In the genomic region with DNA sequence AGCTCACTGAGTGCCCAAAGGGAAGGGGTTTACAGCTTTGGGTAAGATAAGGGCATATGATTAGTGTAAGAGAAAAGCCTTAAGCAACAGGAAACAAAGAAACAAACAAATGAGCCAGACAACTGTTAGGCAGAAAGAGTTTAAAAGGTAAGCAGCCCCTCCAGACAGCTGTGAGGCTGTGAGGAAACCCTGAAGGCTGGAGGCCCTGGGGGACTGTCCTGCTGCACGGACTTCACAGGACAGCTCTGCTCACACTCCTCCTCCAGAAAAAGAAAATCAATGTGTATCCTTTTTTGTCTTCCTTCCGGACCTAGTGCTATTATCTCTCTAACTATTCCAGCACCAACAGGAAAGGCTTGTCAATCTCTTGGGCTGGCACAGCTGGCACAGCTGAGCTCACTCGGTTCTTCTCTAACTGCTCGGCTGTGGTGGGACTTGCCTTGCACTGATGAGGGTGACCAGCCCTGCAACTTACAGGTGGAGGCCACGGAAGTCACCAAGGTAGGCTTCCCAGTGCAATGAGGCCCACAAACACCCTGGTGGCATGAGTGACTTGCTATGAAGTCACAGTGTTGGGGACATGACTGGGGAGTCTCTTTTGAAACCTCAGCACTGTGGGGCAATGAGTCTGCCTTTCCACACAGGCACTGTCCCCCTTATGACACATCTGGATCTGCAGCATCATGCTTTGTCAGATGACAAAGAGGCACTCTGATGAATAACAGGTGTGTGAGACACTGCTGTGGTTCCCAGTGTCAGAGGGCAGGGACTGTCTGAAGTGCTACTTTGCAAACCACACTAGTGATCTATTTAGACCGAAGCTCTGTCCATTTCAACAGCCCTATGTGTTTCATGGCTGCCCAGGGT, we compare ENCODE assay signal across 10 mouse cellular contexts. TPM values are rescaled to one million over a fixed set of nuclear protein-coding genes. Genes with fewer than 3 reads are reported as not detected.
A peak's percentile ranks its signal among the peaks of the same experiment; 100 is the strongest.
DNase-seq lines count a peak whose midpoint lies in the region; ATAC-seq and TF ChIP-seq lines count a peak whose summit lies in the region.
"Had no signal": no experiment of that assay in that cellular context is flagged by ENCODE, and none has a peak within 500 bp of the region (broad histone marks: within the 10 kb centered on the region; RNA-seq: fewer than 3 reads in every experiment).

No protein-coding gene starts in this region.

- DNase-seq in heart, embryonic 10.5 days (ENCODE audit: low spot score), result peak; percentile 70
- no peak for DNase-seq in heart, adult 18-20 months
- no peak for DNase-seq in spleen, postnatal 10 days (ENCODE audit: low spot score in 2 of 2)
- no peak for DNase-seq in ovary, postnatal 36 days (ENCODE audit: low spot score)
- DNase-seq in right cerebral cortex, adult 2 months (ENCODE audit: low spot score in 2 of 2), result no peak

- no peak overlapping the region for H3K4me3 ChIP-seq in heart, embryonic 10.5 days
- H3K4me3 ChIP-seq in forebrain, embryonic 12.5 days (replicated peaks), result no peak overlapping the region
- H3K4me3 ChIP-seq in limb, embryonic 12.5 days (replicated peaks), result no peak overlapping the region
- H3K4me3 ChIP-seq in olfactory bulb, adult 2 months (ENCODE audit: insufficient read depth, low read depth, low read length), result no peak overlapping the region

- WGBS in heart, embryonic 10.5 days, result 41% methylated on average over 6 of the region's 6 CpGs
- WGBS in forebrain, embryonic 12.5 days, result 42% methylated on average over 6 of the region's 6 CpGs
- WGBS in limb, embryonic 12.5 days, result 48% methylated on average over 6 of the region's 6 CpGs
- WGBS in olfactory bulb, adult 2 months, result 34% methylated on average over 6 of the region's 6 CpGs

- 0 out of 2 replicates have a peak overlapping the region, but pooled peaks have one; percentile 38 for H3K9ac ChIP-seq in forebrain, embryonic 12.5 days
- no peak overlapping the region for H3K9ac ChIP-seq in limb, embryonic 12.5 days (replicated peaks)
- H3K9ac ChIP-seq: lung, embryonic 14.5 days had no signal

- no peaks in the 10 kb centered on the region for H3K36me3 ChIP-seq in heart, embryonic 10.5 days
- H3K36me3 ChIP-seq in forebrain, embryonic 12.5 days (replicated peaks), result no peaks in the 10 kb centered on the region
- no peaks in the 10 kb centered on the region for H3K36me3 ChIP-seq in limb, embryonic 12.5 days

- H3K27ac ChIP-seq in heart, embryonic 10.5 days, result peak overlapping the region; percentile 57; the same call in 1 of the 2 replicates
- peak overlapping the region; percentile 97 for H3K27ac ChIP-seq in forebrain, embryonic 12.5 days
- no peak overlapping the region for H3K27ac ChIP-seq in limb, embryonic 12.5 days
- peak overlapping the region; percentile 99 for H3K27ac ChIP-seq in olfactory bulb, adult 2 months (ENCODE audit: insufficient read depth, low read depth, low read length)

- H3K9me3 ChIP-seq in heart, embryonic 10.5 days, result no peaks in the 10 kb centered on the region
- H3K9me3 ChIP-seq in forebrain, embryonic 12.5 days, result no peaks in the 10 kb centered on the region
- no peaks in the 10 kb centered on the region for H3K9me3 ChIP-seq in limb, embryonic 12.5 days

- H3K4me1 ChIP-seq in heart, embryonic 10.5 days, result peaks cover 40% of the 10 kb centered on the region
- peaks cover 53% of the 10 kb centered on the region for H3K4me1 ChIP-seq in forebrain, embryonic 12.5 days
- peaks cover 31% of the 10 kb centered on the region for H3K4me1 ChIP-seq in limb, embryonic 12.5 days (replicated peaks)
- peaks cover 61% of the 10 kb centered on the region for H3K4me1 ChIP-seq in olfactory bulb, adult 2 months (ENCODE audit: control insufficient read depth, insufficient read depth, low read length)

- no peak for TF ChIP-seq POLR2A in olfactory bulb, adult 2 months (IDR thresholded peaks at IDR 0.05; ENCODE audit: insufficient read depth, low read depth, low read length)

- peak overlapping the region; percentile 41 for H3K4me2 ChIP-seq in forebrain, embryonic 12.5 days
- H3K4me2 ChIP-seq in limb, embryonic 12.5 days, result peak overlapping the region; percentile 33
- H3K4me2 ChIP-seq: heart, embryonic 11.5 days; lung, embryonic 14.5 days had no signal

- H3K27me3 ChIP-seq in heart, embryonic 10.5 days (ENCODE audit: insufficient read depth, poor library complexity, severe bottlenecking), result no peaks in the 10 kb centered on the region
- H3K27me3 ChIP-seq in forebrain, embryonic 12.5 days, result no peaks in the 10 kb centered on the region
- H3K27me3 ChIP-seq in limb, embryonic 12.5 days, result 0 out of 2 replicates have a peak, but pooled peaks cover 2% of the 10 kb centered on the region

- ATAC-seq in forebrain, embryonic 12.5 days (ENCODE audit: low FRiP score), result peak; percentile 40
- no peak for ATAC-seq in limb, embryonic 12.5 days (ENCODE audit: insufficient number of reproducible peaks, insufficient read depth, low FRiP score, low TSS enrichment, low read depth)

- TF ChIP-seq CTCF in olfactory bulb, adult 2 months (IDR thresholded peaks at IDR 0.05; ENCODE audit: insufficient read depth, low read depth, low read length), result no peak

RNA-seq across cellular contexts. Expression of gene Cdk5r1, which starts 27.9 kb away (rescaled TPM):
- polyA plus RNA-seq in heart, embryonic 10.5 days (2016; fragmentation: Nextera tagmentation; extraction: Ambion mirVana), result 0.34 and 0.72 TPM in 2 replicates
- under 1 TPM; 0.45 to 0.59 TPM for total RNA-seq in heart, adult 18-20 months (2021)
- 54.0 and 63.9 TPM in 2 replicates for polyA plus RNA-seq in forebrain, embryonic 12.5 days (2016; fragmentation: Nextera tagmentation; extraction: Ambion mirVana)
- polyA plus RNA-seq in limb, embryonic 12.5 days (2016; fragmentation: Nextera tagmentation; extraction: Ambion mirVana), result 4.7 and 4.8 TPM in 2 replicates
- polyA plus RNA-seq in olfactory bulb, adult 2 months (2012; ENCODE audit: insufficient read depth, insufficient read length, low replicate concordance, missing spikeins), result 97.4 and 147 TPM in 2 replicates
